Mouse (Mus musculus) erythroid progenitor cell, adult 5-6 weeks (primary cell): ENCODE measurements around the gene Plppr3. TPM values are rescaled to one million over a fixed set of nuclear protein-coding genes. Genes with fewer than 3 reads are reported as not detected.
A peak's percentile ranks its signal among the peaks of the same experiment; 100 is the strongest.
"Not testable (repeated sequence)": the region's sequence is repeated elsewhere in the genome, so short reads cannot be mapped to it uniquely, and the experiment has no call there.

Experiments
- ATAC-seq: replicated peaks from 2 replicates; pipeline ENCODE4 v1.8.0; 2016; ENCODE audit warnings: moderate number of reproducible peaks, mild to moderate bottlenecking, moderate TSS enrichment, inconsistent platforms; ENCODE audit not compliant: poor library complexity, low FRiP score, severe bottlenecking
- total RNA-seq, 2 experiments: library from RNA; stranded (forward) in 1 of 2; stranded (reverse) in 1 of 2; fragments of 150-400 nt in 1 of 2; fragments of 186-747, 209-891 nt in 1 of 2; gene quantifications; 2 replicates each; pipeline versions ENCODE4 v1.2.3 to v1.2.4; 2015 to 2017; ENCODE audit warnings: low replicate concordance in 2 of 2

Plppr3 gene
- total RNA-seq, 2 experiments from 2014 or later = 0.83 to 0.84 TPM

DNA sequence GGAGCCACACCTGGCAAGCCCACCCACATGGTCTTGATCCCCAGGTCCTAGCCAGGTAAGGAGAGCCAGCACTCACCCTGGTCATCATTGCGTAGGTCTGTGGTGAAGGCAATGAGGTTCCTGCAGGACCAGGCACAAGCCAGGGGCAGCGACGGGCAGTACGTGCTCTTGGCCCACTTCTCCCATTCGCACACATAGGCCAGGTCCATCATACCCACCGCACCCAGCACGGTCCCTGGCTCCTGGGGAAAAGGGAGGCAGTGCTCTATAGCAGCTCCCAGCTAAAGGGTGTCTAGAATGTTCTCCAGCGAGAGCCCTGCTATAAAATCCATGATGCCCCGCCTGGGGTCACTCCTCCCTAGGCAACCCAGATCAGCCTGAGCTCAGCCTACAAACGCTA lies 33.0 kb upstream of the Plppr3 start:
- no peak for ATAC-seq

- no peak for ATAC-seq
These were observed 32.3 kb upstream of the Plppr3 start for GRCm38 (mm10) chr10:79906712-79907111.

- ATAC-seq = no peak
These were observed 26.5 kb upstream of the Plppr3 start for GRCm38 (mm10) chr10:79900951-79901410.

- no peak for ATAC-seq
These were observed 23.1 kb upstream of the Plppr3 start for GRCm38 (mm10) chr10:79897316-79898245.

- no peak for ATAC-seq
These were observed 22.4 kb upstream of the Plppr3 start for GRCm38 (mm10) chr10:79896814-79897213.

DNA sequence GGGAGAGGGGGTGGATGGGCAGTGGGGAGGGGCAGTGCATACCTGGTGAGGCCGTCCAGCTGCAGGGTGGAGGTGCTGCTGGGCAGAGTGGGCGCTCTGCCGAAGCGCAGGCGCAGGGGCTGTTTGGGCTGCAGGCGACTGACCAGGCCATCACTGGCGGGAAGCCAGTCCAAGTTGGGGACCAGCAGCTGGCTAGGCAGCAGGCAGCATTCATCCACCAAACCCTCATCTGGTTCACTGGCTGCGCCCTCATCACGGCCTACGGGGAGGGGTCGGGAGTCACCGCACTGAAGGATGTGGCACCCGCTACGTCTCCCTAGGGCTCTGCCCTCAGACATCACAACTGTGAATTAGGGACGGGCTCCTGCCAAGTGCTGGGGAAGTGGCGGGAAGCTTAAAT lies 21.9 kb upstream of the Plppr3 start:
- ATAC-seq = no peak

- peak; percentile 76 for ATAC-seq
These were observed 18.2 kb upstream of the Plppr3 start for GRCm38 (mm10) chr10:79892451-79893118.

DNA sequence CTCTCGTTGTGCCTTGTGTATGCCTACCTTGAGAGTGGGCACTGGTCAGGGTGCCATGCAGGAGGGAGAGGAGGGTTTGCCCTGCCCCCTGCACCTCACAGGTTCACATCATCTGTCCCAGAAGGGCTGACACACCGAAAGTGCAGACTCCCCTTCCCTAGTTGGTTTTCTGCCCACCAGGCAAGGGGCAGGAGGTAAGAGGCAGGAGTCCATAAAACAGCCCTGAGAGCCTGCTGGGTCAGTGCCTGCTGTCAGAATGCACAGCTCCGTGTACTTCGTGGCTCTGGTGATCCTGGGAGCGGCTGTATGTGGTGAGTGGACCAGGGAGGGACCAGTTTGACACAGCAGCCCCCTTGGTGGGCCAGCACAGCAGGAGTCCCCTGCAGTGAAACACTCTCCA lies 16.2 kb upstream of the Plppr3 start, which contains the start of gene Cfd:
TSS of gene Cfd (plus strand) at position 184 of the 400 bp plus-strand sequence.
- ATAC-seq = no peak

GRCm38 (mm10) chr10:79889386-79889785 lies 15.0 kb upstream of the Plppr3 start:
- ATAC-seq = no peak

DNA sequence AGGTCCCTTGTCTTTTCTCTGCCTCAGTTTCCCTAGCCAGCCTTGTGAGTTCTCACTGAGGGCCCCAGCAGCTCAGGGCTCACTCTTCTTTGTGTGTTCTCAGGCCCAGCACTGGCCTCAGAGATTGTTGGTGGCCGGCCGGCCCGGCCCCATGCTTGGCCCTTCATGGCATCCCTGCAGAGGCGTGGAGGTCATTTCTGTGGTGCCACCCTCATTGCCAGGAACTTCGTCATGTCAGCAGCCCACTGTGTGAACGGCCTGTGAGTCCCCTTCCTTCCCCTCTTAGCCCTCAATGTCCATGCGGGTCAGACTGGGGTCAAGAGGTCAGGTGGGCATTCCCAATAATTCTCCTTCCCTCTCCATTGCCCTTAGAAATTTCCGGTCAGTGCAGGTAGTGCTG lies 12.2 kb upstream of the Plppr3 start:
- ATAC-seq = no peak

DNA sequence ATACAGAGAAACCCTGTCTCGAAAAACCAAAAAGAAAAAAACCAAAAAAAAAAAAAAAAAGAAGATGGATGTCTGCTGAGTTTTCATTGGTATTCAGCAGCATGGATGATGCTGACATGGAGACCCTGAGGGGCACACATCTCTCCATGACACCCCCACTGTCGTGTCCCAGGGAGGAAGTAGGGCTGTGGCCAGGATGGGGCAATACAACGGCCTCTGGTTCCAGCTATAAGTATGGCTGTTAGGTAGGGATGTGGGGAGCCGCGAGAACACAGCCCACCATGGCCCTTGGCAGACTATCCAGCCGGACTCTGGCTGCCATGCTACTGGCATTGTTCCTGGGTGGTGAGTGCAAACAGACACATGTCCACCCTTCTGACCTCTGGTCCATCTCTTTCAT lies 11.6 kb upstream of the Plppr3 start, which contains the start of gene Elane:
TSS of gene Elane (plus strand) at position 194 of the 400 bp plus-strand sequence.
- ATAC-seq = no peak

GRCm38 (mm10) chr10:79884938-79885337 lies 10.5 kb upstream of the Plppr3 start:
- ATAC-seq = not testable (repeated sequence)

DNA sequence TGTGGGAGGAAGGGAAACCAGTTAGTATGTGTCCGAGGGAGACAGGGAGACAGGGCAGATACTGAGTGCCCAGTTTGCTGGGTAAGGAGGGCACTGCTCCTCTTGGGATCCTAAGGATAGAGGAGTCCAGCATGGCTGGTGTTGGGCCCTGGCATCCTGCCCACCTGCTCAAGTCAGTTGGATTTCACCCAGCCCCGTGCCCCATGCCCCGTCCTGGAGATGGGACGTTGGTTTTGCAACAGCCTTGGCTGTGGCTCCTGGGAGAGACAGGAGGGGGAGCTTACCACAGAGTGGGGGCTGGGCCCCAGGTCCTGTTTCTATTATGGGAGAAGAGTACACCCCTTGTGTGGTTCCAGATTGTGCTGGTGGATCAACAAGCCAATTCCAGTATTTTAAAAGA lies 10.0 kb upstream of the Plppr3 start:
- no peak for ATAC-seq

- ATAC-seq = peak; percentile 56
These were observed 9.1 kb upstream of the Plppr3 start for GRCm38 (mm10) chr10:79883297-79884084.

- peak; percentile 52 for ATAC-seq
These were observed 7.5 kb upstream of the Plppr3 start for GRCm38 (mm10) chr10:79881981-79882380.

GRCm38 (mm10) chr10:79880721-79881120 lies 6.3 kb upstream of the Plppr3 start:
- no peak for ATAC-seq

- no peak for ATAC-seq
These were observed 5.1 kb upstream of the Plppr3 start for GRCm38 (mm10) chr10:79879527-79879926.

DNA sequence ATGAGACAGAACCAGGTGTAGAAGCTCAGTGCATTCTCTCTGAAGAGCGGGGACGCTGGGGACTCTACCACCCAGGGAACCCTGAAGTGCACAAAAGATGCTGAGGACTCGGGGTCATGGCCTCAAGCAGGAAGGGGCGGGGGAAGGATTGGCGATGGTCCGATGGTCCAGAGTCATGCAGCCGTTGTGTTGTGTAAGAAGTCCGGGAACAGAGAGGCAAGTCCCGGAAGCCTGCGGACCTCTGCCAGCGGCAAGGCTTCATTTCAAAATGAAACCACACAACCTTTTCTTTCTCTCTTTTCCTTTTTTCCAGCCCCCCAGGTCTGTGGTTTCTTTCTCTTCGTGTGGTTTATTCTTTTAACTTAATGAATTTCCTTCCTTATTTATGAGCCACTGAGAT lies 3.3 kb upstream of the Plppr3 start:
- no peak for ATAC-seq

GRCm38 (mm10) chr10:79877174-79877573 lies 2.7 kb upstream of the Plppr3 start:
- ATAC-seq = no peak

DNA sequence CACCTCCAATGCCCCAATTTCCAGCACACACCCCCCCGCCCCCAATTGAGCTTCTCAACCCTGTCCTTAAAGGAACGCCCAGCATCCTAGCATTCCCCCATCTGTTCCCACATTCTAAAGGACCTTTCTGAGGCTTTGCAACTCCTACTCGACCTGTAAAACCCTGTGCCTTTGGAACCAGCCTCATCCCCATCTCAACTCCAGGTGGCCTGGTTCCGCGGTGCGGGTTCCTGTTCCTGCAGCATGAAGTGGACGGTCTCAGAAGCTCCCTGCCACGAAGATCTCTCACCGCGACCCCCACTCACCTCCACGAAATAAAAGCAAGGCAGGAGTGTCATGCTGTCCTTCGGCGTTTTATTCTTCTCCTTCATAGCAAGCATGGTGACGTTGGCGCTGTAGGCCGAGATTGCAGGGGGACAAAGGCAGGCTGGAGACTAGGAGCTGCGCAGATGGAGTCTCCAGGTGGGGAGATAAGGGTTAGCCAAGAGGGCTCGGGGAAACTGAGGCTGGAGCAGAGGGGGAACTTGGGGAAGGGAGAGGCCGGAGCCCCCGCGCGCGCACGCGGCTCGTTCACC lies 632 bp downstream of the Plppr3 start:
- no peak for ATAC-seq
